Mouse (Mus musculus): ENCODE results near the gene Tmem141.

DNA sequence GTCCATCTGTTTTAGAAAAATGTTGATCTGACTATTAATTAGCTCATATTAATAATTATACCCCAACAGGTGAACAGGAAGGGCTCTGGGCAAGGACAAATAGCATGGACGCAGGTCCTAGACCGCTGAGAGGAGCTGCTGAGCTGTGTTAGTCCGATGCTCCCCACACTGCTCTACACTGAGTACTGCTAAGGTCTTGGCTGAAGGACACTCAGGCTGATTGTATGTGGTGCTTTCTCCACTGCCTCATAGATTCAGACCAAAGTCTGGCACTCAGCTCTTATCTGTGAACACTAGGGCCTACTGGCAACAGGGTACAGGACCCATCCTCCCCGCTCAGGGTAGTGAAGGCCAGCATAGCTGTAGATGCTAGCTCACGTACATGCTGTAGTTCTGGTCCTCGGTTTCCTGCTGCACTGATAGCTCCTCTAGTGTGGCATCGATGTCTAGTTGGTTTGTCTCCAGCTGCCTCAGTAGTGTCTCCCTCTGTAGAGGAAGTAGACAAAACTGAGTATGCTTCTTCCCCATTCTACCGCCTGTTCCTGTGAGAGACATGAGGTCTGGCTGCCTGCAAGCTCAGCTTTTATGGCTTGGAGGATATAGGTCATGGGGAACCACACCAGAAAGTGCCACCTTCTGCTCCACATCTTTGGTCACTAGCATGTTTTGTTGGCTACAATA, 33.4 kb downstream of the Tmem141 start:
- no peak for TF ChIP-seq CTCF (conservative IDR thresholded peaks at IDR 0.05; ENCODE audit: low read length)
- no peak for TF ChIP-seq NANOG (IDR thresholded peaks at IDR 0.05; ENCODE audit: borderline replicate concordance, low read length)
